Mouse (Mus musculus) myocyte (in vitro differentiated cells): ENCODE results near the gene Sult6b2.

Experiments used
- MAX ChIP-seq: IDR thresholded peaks from one replicate; pipeline ENCODE4 v1.6.1; 2011; ENCODE audit warnings: low read depth, mild to moderate bottlenecking, control low read depth
- MYOG ChIP-seq, 3 experiments: IDR thresholded peaks; one replicate each; pipeline ENCODE4 v1.6.1; 2011; ENCODE audit warnings: control low read depth in 2 of 3, low read depth in 2 of 3, mild to moderate bottlenecking in 2 of 3; ENCODE audit not compliant: insufficient read length in 2 of 3, control insufficient read depth in 1 of 3, insufficient read depth in 1 of 3
- POLR2A ChIP-seq: IDR thresholded peaks from one replicate; pipeline ENCODE4 v1.6.1; 2011; ENCODE audit warnings: low read depth, mild to moderate bottlenecking, control low read depth, moderate library complexity; ENCODE audit not compliant: insufficient read length
- POLR2AphosphoS2 ChIP-seq: IDR thresholded peaks from one replicate; pipeline ENCODE4 v1.6.1; 2011; ENCODE audit warnings: low read depth, control low read depth; ENCODE audit not compliant: insufficient read length
- SRF ChIP-seq: IDR thresholded peaks from one replicate; pipeline ENCODE4 v1.6.1; 2011; ENCODE audit warnings: low read depth; ENCODE audit not compliant: control insufficient read depth, insufficient read length
- TCF12 ChIP-seq: IDR thresholded peaks from one replicate; pipeline ENCODE4 v1.6.1; 2011; ENCODE audit warnings: mild to moderate bottlenecking, control low read depth; ENCODE audit not compliant: poor library complexity, insufficient read depth, severe bottlenecking
- TCF3 ChIP-seq: IDR thresholded peaks from one replicate; pipeline ENCODE4 v1.6.1; 2011; ENCODE audit warnings: low read depth, control low read depth; ENCODE audit not compliant: insufficient read length
- USF1 ChIP-seq: IDR thresholded peaks from one replicate; pipeline ENCODE4 v1.6.1; 2011; ENCODE audit warnings: low read depth, mild to moderate bottlenecking, control low read depth, moderate library complexity

- TF ChIP-seq MYOG (IDR thresholded peaks at IDR 0.05; ENCODE audit: control insufficient read depth in 1 of 3, insufficient read depth in 1 of 3, insufficient read length in 2 of 3, low read depth in 2 of 3) (no peak), POLR2A (no peak), TCF12 (no peak), TCF3 (no peak), SRF (no peak), USF1 (no peak), MAX (no peak), POLR2AphosphoS2 (no peak)
Measured at GRCm38 (mm10) chr6:142823008-142823787, 18.9 kb upstream of the Sult6b2 start.
